Mouse (Mus musculus): ENCODE results near the gene Il11.

DNA sequence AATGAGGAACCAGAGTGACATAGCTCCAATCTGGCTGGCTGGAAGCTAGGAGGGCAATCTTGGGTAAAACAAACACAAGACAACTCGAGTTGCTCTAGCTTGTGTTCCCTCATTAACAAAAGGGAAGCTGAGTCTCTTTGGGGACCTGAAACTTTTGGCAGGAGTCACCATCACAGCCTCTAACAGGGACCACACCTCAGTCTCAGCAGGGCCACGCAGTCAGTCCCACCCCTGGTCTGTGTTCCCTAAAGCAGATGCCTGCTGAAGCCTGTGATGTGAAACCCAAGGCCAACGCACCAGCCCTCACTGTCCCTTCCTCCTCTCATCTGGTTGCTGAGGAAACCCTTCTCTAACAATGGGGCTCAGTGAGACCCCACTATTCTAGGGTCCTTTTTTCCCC is 529 bp downstream of the Il11 start:
- TF ChIP-seq POLR2A (IDR thresholded peaks at IDR 0.05; ENCODE audit: control insufficient read depth, low read depth, low read length) (no peak), CTCF (IDR thresholded peaks at IDR 0.05; ENCODE audit: control insufficient read depth, insufficient read depth, insufficient replicate concordance, low read depth, low read length) (no peak)

Data from testis, adult 2 months (tissue).